21 mouse cellular contexts compared by ENCODE assay signal in genomic region chr15:88202736-88203135, GRCm38 (mm10).
A peak's percentile ranks its signal among the peaks of the same experiment; 100 is the strongest.
DNase-seq lines count a peak whose midpoint lies in the region; ATAC-seq and TF ChIP-seq lines count a peak whose summit lies in the region.
"Had no signal": no experiment of that assay in that cellular context is flagged by ENCODE, and none has a peak within 500 bp of the region (broad histone marks: within the 10 kb centered on the region; RNA-seq: fewer than 3 reads in every experiment).

No protein-coding gene starts in this region.

- no peaks in the 10 kb centered on the region for H3K36me3 ChIP-seq in midbrain, embryonic 15.5 days (replicated peaks)
- no peaks in the 10 kb centered on the region for H3K36me3 ChIP-seq in midbrain, embryonic 11.5 days (ENCODE audit: control insufficient read depth, insufficient read depth, low read length)
- no peaks in the 10 kb centered on the region for H3K36me3 ChIP-seq in hindbrain, embryonic 16.5 days (ENCODE audit: control insufficient read depth, insufficient read depth, low read length)
- H3K36me3 ChIP-seq in intestine, embryonic 15.5 days = no peaks in the 10 kb centered on the region
- H3K36me3 ChIP-seq: heart, embryonic 15.5 days had no signal

- intact Hi-C loops in gastrocnemius, adult 2 months (cut with DNase I) = no loop called here

- peak overlapping the region; percentile 26; the same call in 1 of the 2 replicates for H3K4me2 ChIP-seq in midbrain, embryonic 15.5 days
- H3K4me2 ChIP-seq in midbrain, embryonic 11.5 days = no peak overlapping the region
- 0 out of 2 replicates have a peak overlapping the region, but pooled peaks have one; percentile 1 for H3K4me2 ChIP-seq in hindbrain, embryonic 16.5 days (ENCODE audit: low read length)
- no peak overlapping the region for H3K4me2 ChIP-seq in intestine, embryonic 15.5 days (replicated peaks)
- H3K4me2 ChIP-seq: heart, embryonic 15.5 days had no signal

- 0 out of 2 replicates have a peak, but pooled peaks have one; percentile 30 for ATAC-seq in midbrain, embryonic 15.5 days (replicated peaks)
- ATAC-seq in midbrain, embryonic 11.5 days (ENCODE audit: low FRiP score) = no peak
- ATAC-seq in hindbrain, embryonic 16.5 days = no peak
- no peak for ATAC-seq in intestine, embryonic 15.5 days
- ATAC-seq: forebrain, postnatal 0 days; intestine, postnatal 0 days; lung, postnatal 0 days had no signal

- peak; percentile 20 for DNase-seq in gastrocnemius, adult 2 months
- DNase-seq in gastrocnemius, adult 18-20 months (ENCODE audit: low spot score) = no peak
- DNase-seq in midbrain, embryonic 11.5 days (ENCODE audit: low spot score, missing footprints) = no peak
- DNase-seq in retina, postnatal 1 day = peak; percentile 78
- DNase-seq in ovary, adult 18-20 months (ENCODE audit: low spot score) = no peak
- DNase-seq: B cell, adult 2 months; embryo, embryonic 11 days; forebrain, postnatal 0 days; gastrocnemius, postnatal 10 days; heart, adult 18-20 months; heart, postnatal 4 days; liver; right cerebral cortex, adult 18-20 months; thymus, postnatal 14 days had no signal

- H3K27me3 ChIP-seq in midbrain, embryonic 15.5 days (replicated peaks) = no peaks in the 10 kb centered on the region
- no peaks in the 10 kb centered on the region for H3K27me3 ChIP-seq in midbrain, embryonic 11.5 days (ENCODE audit: control insufficient read depth, insufficient read depth, low read length)
- no peaks in the 10 kb centered on the region for H3K27me3 ChIP-seq in hindbrain, embryonic 16.5 days (replicated peaks; ENCODE audit: control insufficient read depth, insufficient read depth, low read length)
- no peaks in the 10 kb centered on the region for H3K27me3 ChIP-seq in intestine, embryonic 15.5 days (replicated peaks)
- H3K27me3 ChIP-seq: heart, embryonic 15.5 days had no signal

- WGBS in midbrain, embryonic 15.5 days = 19% methylated on average over 3 of the region's 3 CpGs
- WGBS in midbrain, embryonic 11.5 days = 36% methylated on average over 3 of the region's 3 CpGs
- 26% methylated on average over 3 of the region's 3 CpGs for WGBS in hindbrain, embryonic 16.5 days
- 73% methylated on average over 3 of the region's 3 CpGs for WGBS in intestine, embryonic 15.5 days

- H3K27ac ChIP-seq in gastrocnemius, adult 2 months = no peak overlapping the region
- 0 out of 2 replicates have a peak overlapping the region, but pooled peaks have one; percentile 48 for H3K27ac ChIP-seq in midbrain, embryonic 15.5 days
- no peak overlapping the region for H3K27ac ChIP-seq in midbrain, embryonic 11.5 days (ENCODE audit: low read depth, low read length)
- no peak overlapping the region for H3K27ac ChIP-seq in hindbrain, embryonic 16.5 days (ENCODE audit: low read depth, low read length)
- no peak overlapping the region for H3K27ac ChIP-seq in intestine, embryonic 15.5 days
- H3K27ac ChIP-seq: heart, embryonic 15.5 days; kidney, postnatal 0 days had no signal

- no peak for TF ChIP-seq CTCF in gastrocnemius, adult 2 months (IDR thresholded peaks at IDR 0.05)

- no peak overlapping the region for H3K9ac ChIP-seq in midbrain, embryonic 15.5 days
- no peak overlapping the region for H3K9ac ChIP-seq in midbrain, embryonic 11.5 days (ENCODE audit: low read length)
- no peak overlapping the region for H3K9ac ChIP-seq in hindbrain, embryonic 16.5 days (ENCODE audit: low read depth, low read length)
- no peak overlapping the region for H3K9ac ChIP-seq in intestine, embryonic 15.5 days
- H3K9ac ChIP-seq: forebrain, postnatal 0 days; heart, embryonic 15.5 days had no signal

- peaks cover 14% of the 10 kb centered on the region for H3K4me1 ChIP-seq in midbrain, embryonic 15.5 days
- H3K4me1 ChIP-seq in midbrain, embryonic 11.5 days (ENCODE audit: control insufficient read depth, insufficient read depth, low read length) = peaks cover 4% of the 10 kb centered on the region; the same call in 1 of the 2 replicates
- peaks cover 7% of the 10 kb centered on the region; the same call in 1 of the 2 replicates for H3K4me1 ChIP-seq in hindbrain, embryonic 16.5 days (ENCODE audit: control insufficient read depth, insufficient read depth, low read depth, low read length)
- H3K4me1 ChIP-seq in intestine, embryonic 15.5 days (replicated peaks) = no peaks in the 10 kb centered on the region
- H3K4me1 ChIP-seq: heart, embryonic 15.5 days had no signal

- no peak overlapping the region for H3K4me3 ChIP-seq in gastrocnemius, adult 2 months
- H3K4me3 ChIP-seq in midbrain, embryonic 15.5 days = no peak overlapping the region
- no peak overlapping the region for H3K4me3 ChIP-seq in midbrain, embryonic 11.5 days (ENCODE audit: low read depth, low read length)
- no peak overlapping the region for H3K4me3 ChIP-seq in hindbrain, embryonic 16.5 days (ENCODE audit: low read length)
- no peak overlapping the region for H3K4me3 ChIP-seq in intestine, embryonic 15.5 days (replicated peaks)
- H3K4me3 ChIP-seq: heart, embryonic 15.5 days had no signal

- no peaks in the 10 kb centered on the region for H3K9me3 ChIP-seq in midbrain, embryonic 15.5 days
- no peaks in the 10 kb centered on the region for H3K9me3 ChIP-seq in midbrain, embryonic 11.5 days (ENCODE audit: control insufficient read depth, low read length)
- H3K9me3 ChIP-seq in hindbrain, embryonic 16.5 days (ENCODE audit: control insufficient read depth, low read length) = no peaks in the 10 kb centered on the region
- H3K9me3 ChIP-seq in intestine, embryonic 15.5 days = no peaks in the 10 kb centered on the region
- H3K9me3 ChIP-seq: heart, embryonic 15.5 days had no signal

Comparison
In these comparisons a context has a peak if more than half of its experiments do, and no peak if none do; other contexts are left out.
1. DNase-seq: peak in gastrocnemius, adult 2 months (single experiment) and retina, postnatal 1 day (single experiment); none in gastrocnemius, adult 18-20 months (single experiment), midbrain, embryonic 11.5 days (single experiment) and ovary, adult 18-20 months (single experiment).
2. H3K4me2 ChIP-seq: peak in midbrain, embryonic 15.5 days (single experiment) and hindbrain, embryonic 16.5 days (single experiment); none in midbrain, embryonic 11.5 days (single experiment) and intestine, embryonic 15.5 days (single experiment).